9 mouse cellular contexts compared by ENCODE assay signal in genomic region chr3:52197982-52198750, GRCm38 (mm10).
DNase-seq lines count a peak whose midpoint lies in the region; ATAC-seq and TF ChIP-seq lines count a peak whose summit lies in the region.
"Had no signal": no experiment of that assay in that cellular context is flagged by ENCODE, and none has a peak within 500 bp of the region (broad histone marks: within the 10 kb centered on the region; RNA-seq: fewer than 3 reads in every experiment).

No protein-coding gene starts in this region.

- H3K9me3 ChIP-seq in forebrain, embryonic 11.5 days (ENCODE audit: control insufficient read depth, low read length): no peaks in the 10 kb centered on the region
- no peaks in the 10 kb centered on the region for H3K9me3 ChIP-seq in forebrain, embryonic 13.5 days (replicated peaks)
- no peaks in the 10 kb centered on the region for H3K9me3 ChIP-seq in hindbrain, embryonic 16.5 days (ENCODE audit: control insufficient read depth, low read length)
- H3K9me3 ChIP-seq: limb, embryonic 12.5 days had no signal

- TF ChIP-seq CTCF in embryonic fibroblast, embryonic 13.5 days (IDR thresholded peaks at IDR 0.05; ENCODE audit: borderline replicate concordance, insufficient read depth, low read length): no peak

- no peak overlapping the region for H3K4me3 ChIP-seq in forebrain, embryonic 11.5 days (ENCODE audit: low read depth, low read length)
- no peak overlapping the region for H3K4me3 ChIP-seq in forebrain, embryonic 13.5 days
- no peak overlapping the region for H3K4me3 ChIP-seq in embryonic fibroblast, embryonic 13.5 days (ENCODE audit: insufficient read depth, low read length)
- H3K4me3 ChIP-seq in hindbrain, embryonic 16.5 days (ENCODE audit: low read length): no peak overlapping the region
- H3K4me3 ChIP-seq: limb, embryonic 12.5 days had no signal

- H3K4me1 ChIP-seq in forebrain, embryonic 11.5 days (replicated peaks; ENCODE audit: control insufficient read depth, insufficient read depth, low read length): peaks cover 9% of the 10 kb centered on the region
- H3K4me1 ChIP-seq in forebrain, embryonic 13.5 days: peaks cover 12% of the 10 kb centered on the region
- H3K4me1 ChIP-seq in embryonic fibroblast, embryonic 13.5 days (ENCODE audit: control insufficient read depth, insufficient read depth, low read length): peaks cover 3% of the 10 kb centered on the region; the same call in 1 of the 2 replicates
- H3K4me1 ChIP-seq in hindbrain, embryonic 16.5 days (ENCODE audit: control insufficient read depth, insufficient read depth, low read depth, low read length): peaks cover 12% of the 10 kb centered on the region

- no peak overlapping the region for H3K9ac ChIP-seq in forebrain, embryonic 11.5 days (ENCODE audit: low read length)
- no peak overlapping the region for H3K9ac ChIP-seq in forebrain, embryonic 13.5 days
- peak overlapping the region; percentile 9; the same call in 1 of the 2 replicates for H3K9ac ChIP-seq in hindbrain, embryonic 16.5 days (ENCODE audit: low read depth, low read length)
- H3K9ac ChIP-seq: limb, embryonic 12.5 days had no signal

- TF ChIP-seq POLR2A in embryonic fibroblast, embryonic 13.5 days (IDR thresholded peaks at IDR 0.05; ENCODE audit: low read depth, low read length): no peak

- peak; percentile 32 for DNase-seq in forebrain, embryonic 11.5 days (ENCODE audit: low spot score)
- peak; percentile 41 for DNase-seq in ZHBTc4 (ENCODE audit: low read depth, low spot score)
- DNase-seq in left cerebral cortex, adult 18-20 months (ENCODE audit: low spot score in 2 of 2): peak; percentile 71 to 81
- peak; percentile 72 for DNase-seq in thymus, postnatal 14 days

- no peak overlapping the region for H3K27ac ChIP-seq in forebrain, embryonic 11.5 days (ENCODE audit: low read depth, low read length)
- no peak overlapping the region for H3K27ac ChIP-seq in forebrain, embryonic 13.5 days
- peak overlapping the region; percentile 57 for H3K27ac ChIP-seq in embryonic fibroblast, embryonic 13.5 days (ENCODE audit: insufficient read depth, low read length)
- H3K27ac ChIP-seq in hindbrain, embryonic 16.5 days (ENCODE audit: low read depth, low read length): peak overlapping the region; percentile 16; the same call in 1 of the 2 replicates
- H3K27ac ChIP-seq: limb, embryonic 12.5 days had no signal

- H3K4me2 ChIP-seq in forebrain, embryonic 11.5 days (ENCODE audit: low read depth, low read length, severe bottlenecking): no peak overlapping the region
- H3K4me2 ChIP-seq in forebrain, embryonic 13.5 days: no peak overlapping the region
- H3K4me2 ChIP-seq in hindbrain, embryonic 16.5 days (ENCODE audit: low read length): peak overlapping the region; percentile 24
- H3K4me2 ChIP-seq: limb, embryonic 12.5 days had no signal

- H3K27me3 ChIP-seq in forebrain, embryonic 11.5 days (ENCODE audit: control insufficient read depth, insufficient read depth, low read length): no peaks in the 10 kb centered on the region
- H3K27me3 ChIP-seq in forebrain, embryonic 13.5 days: no peaks in the 10 kb centered on the region
- no peaks in the 10 kb centered on the region for H3K27me3 ChIP-seq in hindbrain, embryonic 16.5 days (replicated peaks; ENCODE audit: control insufficient read depth, insufficient read depth, low read length)

- WGBS in forebrain, embryonic 11.5 days: 79% methylated on average over 23 of the region's 23 CpGs
- WGBS in forebrain, embryonic 13.5 days: 82% methylated on average over 23 of the region's 23 CpGs
- WGBS in hindbrain, embryonic 16.5 days: 71% methylated on average over 23 of the region's 23 CpGs

- no peak for ATAC-seq in forebrain, embryonic 11.5 days (replicated peaks; ENCODE audit: low FRiP score)
- ATAC-seq in forebrain, embryonic 13.5 days: no peak
- ATAC-seq in hindbrain, embryonic 16.5 days: 0 out of 2 replicates have a peak, but pooled peaks have one; percentile 19
- peak; percentile 47 for ATAC-seq in megakaryocyte progenitor cell, adult 5-6 weeks (replicated peaks; ENCODE audit: poor library complexity)

- no peaks in the 10 kb centered on the region for H3K36me3 ChIP-seq in forebrain, embryonic 11.5 days (ENCODE audit: control insufficient read depth, insufficient read depth, low read length)
- H3K36me3 ChIP-seq in forebrain, embryonic 13.5 days (ENCODE audit: poor library complexity, severe bottlenecking): no peaks in the 10 kb centered on the region
- H3K36me3 ChIP-seq in hindbrain, embryonic 16.5 days (ENCODE audit: control insufficient read depth, insufficient read depth, low read length): no peaks in the 10 kb centered on the region
- H3K36me3 ChIP-seq: limb, embryonic 12.5 days had no signal

Comparison
In these comparisons a context has a peak if more than half of its experiments do, and no peak if none do; other contexts are left out.
1. ATAC-seq: peak in hindbrain, embryonic 16.5 days (single experiment) and megakaryocyte progenitor cell, adult 5-6 weeks (single experiment); none in forebrain, embryonic 11.5 days (single experiment) and forebrain, embryonic 13.5 days (single experiment).
2. H3K27ac ChIP-seq: peak in embryonic fibroblast, embryonic 13.5 days (single experiment) and hindbrain, embryonic 16.5 days (single experiment); none in forebrain, embryonic 11.5 days (single experiment) and forebrain, embryonic 13.5 days (single experiment).
3. Peak in every context shown above with its lines, with median percentiles within 50 percentile points of each other: DNase-seq.